Mouse (Mus musculus): ENCODE measurements around the gene Tspan2. TPM values are rescaled to one million over a fixed set of nuclear protein-coding genes. Genes with fewer than 3 reads are reported as not detected.

Tspan2 gene
- 7.3 and 8.6 TPM in 2 replicates for polyA plus RNA-seq (2016; fragmentation: Nextera tagmentation; extraction: Ambion mirVana)

GRCm38 (mm10) chr3:102734313-102735030 is at the start of gene Tspan2:
Gene Tspan2 (plus strand): TSS chr3:102734529.
- peaks cover 14% of the 10 kb centered on the region; the same call in 1 of the 2 replicates for H3K27me3 ChIP-seq
- under 1% methylated on average over 40 of the region's 54 CpGs for WGBS
- ATAC-seq (ENCODE audit: low FRiP score, low read depth) = peak; percentile 79
- peak within 1 kb of the TSS; percentile 76 for H3K4me3 ChIP-seq
- H3K4me2 ChIP-seq (replicated peaks) = peak within 1 kb of the TSS; percentile 68
- H3K9me3 ChIP-seq = no peaks in the 10 kb centered on the region
- H3K9ac ChIP-seq (replicated peaks) = peak within 1 kb of the TSS; percentile 75
- H3K27ac ChIP-seq (replicated peaks) = peak within 1 kb of the TSS; percentile 40; the same call in 1 of the 2 replicates
- no peaks in the 10 kb centered on the region for H3K36me3 ChIP-seq
- H3K4me1 ChIP-seq = peaks cover 22% of the 10 kb centered on the region

GRCm38 (mm10) chr3:102686861-102687260 is 47.5 kb upstream of the Tspan2 start:
- WGBS = 94% methylated on average over 5 of the region's 5 CpGs
- H3K4me2 ChIP-seq (replicated peaks) = no peak overlapping the region
- no peak for ATAC-seq (ENCODE audit: low FRiP score, low read depth)

GRCm38 (mm10) chr3:102687852-102688251 is 46.5 kb upstream of the Tspan2 start:
- no peak overlapping the region for H3K9ac ChIP-seq (replicated peaks)
- no peak overlapping the region for H3K4me2 ChIP-seq (replicated peaks)
- no peaks in the 10 kb centered on the region for H3K4me1 ChIP-seq
- H3K9me3 ChIP-seq = no peaks in the 10 kb centered on the region
- no peak overlapping the region for H3K27ac ChIP-seq (replicated peaks)
- H3K36me3 ChIP-seq = no peaks in the 10 kb centered on the region
- H3K4me3 ChIP-seq = no peak overlapping the region
- 78% methylated on average over 8 of the region's 8 CpGs for WGBS
- 0 out of 2 replicates have a peak, but pooled peaks cover 6% of the 10 kb centered on the region for H3K27me3 ChIP-seq
- no peak for ATAC-seq (ENCODE audit: low FRiP score, low read depth)

More at GRCm38 (mm10) chr3:102686861-102687260, 47.5 kb upstream of the Tspan2 start:
- Histone ChIP-seq H3K27ac (replicated peaks) (no peak overlapping the region), H3K4me3 (no peak overlapping the region), H3K4me1 (no peaks in the 10 kb centered on the region), H3K9me3 (no peaks in the 10 kb centered on the region), H3K9ac (replicated peaks) (no peak overlapping the region), H3K36me3 (no peaks in the 10 kb centered on the region), H3K27me3 (no peaks in the 10 kb centered on the region)

- H3K36me3 ChIP-seq = no peaks in the 10 kb centered on the region
- no peak overlapping the region for H3K27ac ChIP-seq (replicated peaks)
- H3K4me2 ChIP-seq (replicated peaks) = no peak overlapping the region
- H3K9me3 ChIP-seq = no peaks in the 10 kb centered on the region
- no peak overlapping the region for H3K4me3 ChIP-seq
- H3K9ac ChIP-seq (replicated peaks) = no peak overlapping the region
- H3K27me3 ChIP-seq = 0 out of 2 replicates have a peak, but pooled peaks cover 10% of the 10 kb centered on the region
- 44% methylated on average over 11 of the region's 11 CpGs for whole genome bisulfite sequencing
- H3K4me1 ChIP-seq = no peaks in the 10 kb centered on the region
- ATAC-seq (ENCODE audit: low FRiP score, low read depth) = peak; percentile 63
Measured at GRCm38 (mm10) chr3:102691802-102692484, 42.4 kb upstream of the Tspan2 start.

- 0 out of 2 replicates have a peak, but pooled peaks cover 10% of the 10 kb centered on the region for H3K27me3 ChIP-seq
- H3K9ac ChIP-seq (replicated peaks) = no peak overlapping the region
- no peaks in the 10 kb centered on the region for H3K9me3 ChIP-seq
- 84% methylated on average over 7 of the region's 7 CpGs for WGBS
- H3K36me3 ChIP-seq = no peaks in the 10 kb centered on the region
- H3K4me3 ChIP-seq = no peak overlapping the region
- H3K27ac ChIP-seq (replicated peaks) = no peak overlapping the region
- no peak for ATAC-seq (ENCODE audit: low FRiP score, low read depth)
- no peak overlapping the region for H3K4me2 ChIP-seq (replicated peaks)
- no peaks in the 10 kb centered on the region for H3K4me1 ChIP-seq
Measured at GRCm38 (mm10) chr3:102692758-102693325, 41.5 kb upstream of the Tspan2 start.

- Histone ChIP-seq H3K27me3 (0 out of 2 replicates have a peak, but pooled peaks cover under 1% of the 10 kb centered on the region), H3K9ac (replicated peaks) (no peak overlapping the region), H3K9me3 (no peaks in the 10 kb centered on the region), H3K4me2 (replicated peaks) (no peak overlapping the region), H3K36me3 (no peaks in the 10 kb centered on the region), H3K27ac (replicated peaks) (no peak overlapping the region), H3K4me3 (no peak overlapping the region), H3K4me1 (no peaks in the 10 kb centered on the region)
- WGBS = 77% methylated on average over 2 of the region's 2 CpGs
- no peak for ATAC-seq (ENCODE audit: low FRiP score, low read depth)
Measured at GRCm38 (mm10) chr3:102698127-102698526, 36.2 kb upstream of the Tspan2 start.

GRCm38 (mm10) chr3:102701303-102701702 is 33.0 kb upstream of the Tspan2 start:
- Histone ChIP-seq H3K36me3 (no peaks in the 10 kb centered on the region), H3K27me3 (no peaks in the 10 kb centered on the region), H3K9ac (replicated peaks) (no peak overlapping the region), H3K4me1 (0 out of 2 replicates have a peak, but pooled peaks cover 3% of the 10 kb centered on the region), H3K27ac (replicated peaks) (no peak overlapping the region), H3K4me2 (replicated peaks) (no peak overlapping the region), H3K9me3 (no peaks in the 10 kb centered on the region), H3K4me3 (no peak overlapping the region)
- no peak for ATAC-seq (ENCODE audit: low FRiP score, low read depth)
- 90% methylated on average over 4 of the region's 4 CpGs for WGBS

GRCm38 (mm10) chr3:102701902-102702544 is 32.3 kb upstream of the Tspan2 start:
- no peak overlapping the region for H3K4me3 ChIP-seq
- 45% methylated on average over 7 of the region's 7 CpGs for WGBS
- no peaks in the 10 kb centered on the region for H3K27me3 ChIP-seq
- H3K4me2 ChIP-seq (replicated peaks) = no peak overlapping the region
- H3K9ac ChIP-seq (replicated peaks) = no peak overlapping the region
- H3K27ac ChIP-seq (replicated peaks) = no peak overlapping the region
- H3K4me1 ChIP-seq = 0 out of 2 replicates have a peak, but pooled peaks cover 3% of the 10 kb centered on the region
- no peaks in the 10 kb centered on the region for H3K36me3 ChIP-seq
- no peaks in the 10 kb centered on the region for H3K9me3 ChIP-seq
- no peak for ATAC-seq (ENCODE audit: low FRiP score, low read depth)

GRCm38 (mm10) chr3:102704001-102704401 is 30.3 kb upstream of the Tspan2 start:
- no peak for ATAC-seq (ENCODE audit: low FRiP score, low read depth)
- Histone ChIP-seq H3K9ac (replicated peaks) (no peak overlapping the region), H3K36me3 (no peaks in the 10 kb centered on the region), H3K4me2 (replicated peaks) (no peak overlapping the region), H3K4me3 (no peak overlapping the region), H3K27ac (replicated peaks) (no peak overlapping the region), H3K27me3 (no peaks in the 10 kb centered on the region), H3K4me1 (0 out of 2 replicates have a peak, but pooled peaks cover 3% of the 10 kb centered on the region), H3K9me3 (no peaks in the 10 kb centered on the region)
- 75% methylated on average over 4 of the region's 4 CpGs for WGBS

- Histone ChIP-seq H3K27ac (replicated peaks) (no peak overlapping the region), H3K9ac (replicated peaks) (no peak overlapping the region), H3K36me3 (no peaks in the 10 kb centered on the region), H3K4me2 (replicated peaks) (no peak overlapping the region), H3K4me3 (no peak overlapping the region), H3K4me1 (0 out of 2 replicates have a peak, but pooled peaks cover 3% of the 10 kb centered on the region), H3K27me3 (0 out of 2 replicates have a peak, but pooled peaks cover 2% of the 10 kb centered on the region), H3K9me3 (no peaks in the 10 kb centered on the region)
- no peak for ATAC-seq (ENCODE audit: low FRiP score, low read depth)
- WGBS = 71% methylated on average over 9 of the region's 9 CpGs
Measured at GRCm38 (mm10) chr3:102708599-102708998, 25.7 kb upstream of the Tspan2 start.

GRCm38 (mm10) chr3:102715066-102715584 is 19.2 kb upstream of the Tspan2 start:
- Histone ChIP-seq H3K4me2 (replicated peaks) (peak overlapping the region; percentile 21; the same call in 1 of the 2 replicates), H3K36me3 (no peaks in the 10 kb centered on the region), H3K27ac (replicated peaks) (no peak overlapping the region), H3K4me3 (no peak overlapping the region), H3K9me3 (no peaks in the 10 kb centered on the region), H3K9ac (replicated peaks) (no peak overlapping the region), H3K4me1 (0 out of 2 replicates have a peak, but pooled peaks cover 3% of the 10 kb centered on the region), H3K27me3 (0 out of 2 replicates have a peak, but pooled peaks cover 8% of the 10 kb centered on the region)
- no peak for ATAC-seq (ENCODE audit: low FRiP score, low read depth)
- 37% methylated on average over 11 of the region's 11 CpGs for WGBS
